Mouse (Mus musculus) small intestine, adult 2 months (tissue): ENCODE results near the gene Sbf2.

Experiments used
- CTCF ChIP-seq: fragments of 200-500 bp; IDR thresholded peaks from 2 replicates; pipeline ENCODE4 v1.5.1; 2012; ENCODE audit warnings: low read depth, mild to moderate bottlenecking, control low read depth, inconsistent platforms, low read length, moderate library complexity, mixed read lengths; ENCODE audit not compliant: insufficient replicate concordance, insufficient read length; ENCODE audit errors: extremely low read depth
- POLR2A ChIP-seq: fragments of 200-500 bp; IDR thresholded peaks from 2 replicates; pipeline ENCODE4 v1.6.1; 2012; ENCODE audit warnings: low read depth, mild to moderate bottlenecking, control low read depth, inconsistent platforms, low read length, moderate library complexity

DNA sequence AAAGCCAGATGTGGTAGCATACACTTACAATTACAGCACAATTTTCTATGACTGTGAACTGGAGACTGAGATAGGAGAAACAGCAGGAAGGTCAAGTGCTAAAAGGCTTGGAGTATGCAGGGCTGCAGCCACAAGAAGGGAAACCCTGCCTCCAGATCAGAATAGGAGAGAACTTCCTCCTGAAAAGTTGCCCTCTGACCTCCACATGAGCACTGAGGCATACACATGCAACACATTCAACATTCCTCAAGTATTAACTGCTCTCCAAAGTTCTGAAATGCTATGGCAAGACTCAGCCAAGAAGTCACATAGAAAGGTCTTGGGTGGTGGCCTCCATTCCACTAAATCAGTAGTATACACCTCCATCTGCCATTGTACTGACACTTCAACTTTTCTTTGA lies 58.5 kb downstream of the Sbf2 start:
- TF ChIP-seq POLR2A (no peak), CTCF (no peak)
